Mouse (Mus musculus): ENCODE results near the gene Sept12. TPM values are rescaled to one million over a fixed set of nuclear protein-coding genes. Genes with fewer than 3 reads are reported as not detected.

The Sept12 gene
- polyA plus RNA-seq, 1 experiment from 2014 or later, result not detected

GRCm38 (mm10) chr16:5008076-5008475 is 10.4 kb upstream of the Sept12 start:
- Histone ChIP-seq H3K4me3 (replicated peaks) (no peak overlapping the region), H3K27ac (no peak overlapping the region), H3K9ac (no peak overlapping the region), H3K27me3 (no peaks in the 10 kb centered on the region), H3K36me3 (peaks cover 6% of the 10 kb centered on the region), H3K9me3 (replicated peaks) (no peaks in the 10 kb centered on the region), H3K4me1 (peaks cover 20% of the 10 kb centered on the region), H3K4me2 (0 out of 2 replicates have a peak overlapping the region, but pooled peaks have one; percentile 40)
- no peak for ATAC-seq (replicated peaks; ENCODE audit: low FRiP score)
- 85% methylated on average over 12 of the region's 12 CpGs for WGBS

GRCm38 (mm10) chr16:5007492-5007891 is 9.8 kb upstream of the Sept12 start:
- no peaks in the 10 kb centered on the region for H3K9me3 ChIP-seq (replicated peaks)
- H3K4me1 ChIP-seq, result peaks cover 14% of the 10 kb centered on the region
- H3K4me3 ChIP-seq (replicated peaks), result peak overlapping the region; percentile 10; the same call in 1 of the 2 replicates
- H3K27ac ChIP-seq, result 0 out of 2 replicates have a peak overlapping the region, but pooled peaks have one; percentile 22
- H3K4me2 ChIP-seq, result peak overlapping the region; percentile 40
- H3K36me3 ChIP-seq, result peaks cover 6% of the 10 kb centered on the region
- H3K9ac ChIP-seq, result 0 out of 2 replicates have a peak overlapping the region, but pooled peaks have one; percentile 10
- 0 out of 2 replicates have a peak, but pooled peaks have one; percentile 30 for ATAC-seq (replicated peaks; ENCODE audit: low FRiP score)
- H3K27me3 ChIP-seq, result no peaks in the 10 kb centered on the region
- 44% methylated on average over 6 of the region's 6 CpGs for WGBS

DNA sequence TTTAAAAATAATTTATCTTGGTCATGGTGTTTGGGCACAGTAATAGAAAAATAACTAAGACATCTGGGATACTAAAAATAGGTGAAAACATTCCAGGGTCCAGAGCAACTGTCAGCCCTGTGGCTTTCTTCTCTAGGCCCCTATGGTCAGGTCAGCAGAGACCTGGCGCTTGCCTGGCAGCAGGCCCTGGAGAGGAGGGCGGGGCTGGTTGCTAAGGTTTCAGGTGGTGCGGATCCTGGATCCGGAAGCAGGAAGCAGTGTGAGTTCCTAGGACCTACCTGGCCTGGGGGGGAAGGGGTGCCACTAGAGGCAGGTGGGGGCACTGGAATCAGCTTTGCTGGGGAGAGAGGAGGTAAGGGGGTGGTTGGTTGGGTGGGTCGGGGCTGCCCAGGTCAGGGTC is 9.4 kb upstream of the Sept12 start, which contains the start of gene Smim22:
Smim22 (plus strand) TSS at position 222 of the 400 bp plus-strand sequence.
- Histone ChIP-seq H3K36me3 (peaks cover 6% of the 10 kb centered on the region), H3K4me1 (peaks cover 10% of the 10 kb centered on the region), H3K4me2 (peak within 1 kb of the TSS; percentile 40), H3K9me3 (replicated peaks) (no peaks in the 10 kb centered on the region), H3K27me3 (no peaks in the 10 kb centered on the region), H3K4me3 (replicated peaks) (peak within 1 kb of the TSS; percentile 10; the same call in 1 of the 2 replicates), H3K27ac (0 out of 2 replicates have a peak within 1 kb of the TSS, but pooled peaks have one; percentile 22), H3K9ac (0 out of 2 replicates have a peak within 1 kb of the TSS, but pooled peaks have one; percentile 10)
- WGBS, result 39% methylated on average over 5 of the region's 5 CpGs
- peak; percentile 58; the same call in 1 of the 2 replicates for ATAC-seq (replicated peaks; ENCODE audit: low FRiP score)

DNA sequence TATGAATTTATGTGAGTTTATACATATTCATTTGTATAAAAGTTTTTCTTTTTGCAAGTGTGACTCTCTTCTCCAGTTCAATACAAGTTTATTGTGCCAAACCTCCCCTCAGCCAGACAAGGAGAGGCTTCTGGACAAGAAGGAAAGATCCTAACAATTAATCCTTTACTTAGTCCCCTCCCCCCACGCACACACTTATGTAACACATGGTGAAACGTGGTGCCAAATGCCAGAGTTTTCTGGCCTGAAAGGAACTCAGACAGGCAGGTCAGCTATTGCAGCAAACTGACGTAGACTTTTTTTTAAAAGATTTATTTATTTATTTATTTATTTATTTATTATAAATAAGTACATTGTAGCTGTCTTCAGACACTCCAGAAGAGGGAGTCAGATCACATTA is 3.0 kb upstream of the Sept12 start:
- H3K4me2 ChIP-seq, result no peak overlapping the region
- no peak overlapping the region for H3K27ac ChIP-seq
- WGBS, result 65% methylated on average over 3 of the region's 3 CpGs
- H3K27me3 ChIP-seq, result no peaks in the 10 kb centered on the region
- ATAC-seq (replicated peaks; ENCODE audit: low FRiP score), result no peak
- H3K9me3 ChIP-seq (replicated peaks), result no peaks in the 10 kb centered on the region
- H3K9ac ChIP-seq, result no peak overlapping the region
- H3K4me3 ChIP-seq (replicated peaks), result no peak overlapping the region
- H3K36me3 ChIP-seq, result no peaks in the 10 kb centered on the region
- 0 out of 2 replicates have a peak, but pooled peaks cover 6% of the 10 kb centered on the region for H3K4me1 ChIP-seq

DNA sequence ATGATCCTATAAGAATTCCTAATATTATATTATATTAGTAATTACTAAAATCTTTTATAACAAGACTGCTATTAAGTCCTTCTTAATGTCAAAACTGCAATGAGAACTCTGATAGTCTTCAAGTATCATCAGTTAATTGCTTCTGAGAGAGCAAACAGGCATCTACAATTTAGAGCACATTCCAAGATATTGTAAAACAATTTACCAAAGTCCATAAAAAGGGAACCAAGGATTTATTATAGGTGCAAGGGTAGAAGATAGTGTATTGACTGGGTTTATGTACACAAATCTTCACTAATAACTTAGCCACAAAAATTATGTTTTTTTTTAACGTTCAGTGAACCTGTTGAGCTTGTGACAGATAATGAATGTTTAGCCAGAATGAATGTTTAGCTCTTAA is 1.3 kb upstream of the Sept12 start:
- WGBS, result 49% methylated on average over 1 of the region's 1 CpGs
- H3K9ac ChIP-seq, result no peak overlapping the region
- H3K4me1 ChIP-seq, result 0 out of 2 replicates have a peak, but pooled peaks cover 6% of the 10 kb centered on the region
- no peak overlapping the region for H3K4me2 ChIP-seq
- no peaks in the 10 kb centered on the region for H3K36me3 ChIP-seq
- ATAC-seq (replicated peaks; ENCODE audit: low FRiP score), result no peak
- H3K9me3 ChIP-seq (replicated peaks), result no peaks in the 10 kb centered on the region
- H3K27ac ChIP-seq, result no peak overlapping the region
- no peaks in the 10 kb centered on the region for H3K27me3 ChIP-seq
- no peak overlapping the region for H3K4me3 ChIP-seq (replicated peaks)

GRCm38 (mm10) chr16:4993276-4993675 is 4.4 kb downstream of the Sept12 start:
- Histone ChIP-seq H3K9ac (no peak overlapping the region), H3K4me2 (no peak overlapping the region), H3K4me3 (replicated peaks) (no peak overlapping the region), H3K27me3 (no peaks in the 10 kb centered on the region), H3K27ac (no peak overlapping the region), H3K9me3 (replicated peaks) (no peaks in the 10 kb centered on the region), H3K36me3 (no peaks in the 10 kb centered on the region), H3K4me1 (0 out of 2 replicates have a peak, but pooled peaks cover 6% of the 10 kb centered on the region)
- 78% methylated on average over 4 of the region's 4 CpGs for WGBS
- ATAC-seq (replicated peaks; ENCODE audit: low FRiP score), result no peak

DNA sequence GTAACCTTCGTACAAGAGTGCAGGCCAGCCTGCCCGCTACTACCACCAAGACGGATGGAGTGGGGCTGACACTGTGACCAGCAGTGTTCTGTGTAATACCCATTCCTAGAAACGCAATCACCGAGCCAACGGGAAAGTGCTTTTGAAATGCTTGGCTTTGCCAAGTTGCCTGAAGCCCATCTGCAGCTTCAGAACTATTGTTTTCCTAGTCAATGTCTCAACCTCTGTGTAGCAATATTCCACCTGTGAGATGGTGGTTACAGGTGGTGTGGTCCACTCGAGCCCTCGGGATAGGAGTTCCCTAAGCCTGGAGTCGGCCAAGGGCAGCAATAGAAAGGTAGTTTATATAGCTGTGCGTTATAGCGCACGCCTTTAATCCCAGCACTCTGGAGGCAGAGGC is 12.9 kb downstream of the Sept12 start:
- no peak for ATAC-seq (replicated peaks; ENCODE audit: low FRiP score)
- H3K27me3 ChIP-seq, result no peaks in the 10 kb centered on the region
- no peak overlapping the region for H3K4me3 ChIP-seq (replicated peaks)
- WGBS, result 93% methylated on average over 12 of the region's 12 CpGs
- no peaks in the 10 kb centered on the region for H3K4me1 ChIP-seq
- H3K9ac ChIP-seq, result no peak overlapping the region
- H3K36me3 ChIP-seq, result no peaks in the 10 kb centered on the region
- H3K4me2 ChIP-seq, result no peak overlapping the region
- H3K9me3 ChIP-seq (replicated peaks), result no peaks in the 10 kb centered on the region
- no peak overlapping the region for H3K27ac ChIP-seq

DNA sequence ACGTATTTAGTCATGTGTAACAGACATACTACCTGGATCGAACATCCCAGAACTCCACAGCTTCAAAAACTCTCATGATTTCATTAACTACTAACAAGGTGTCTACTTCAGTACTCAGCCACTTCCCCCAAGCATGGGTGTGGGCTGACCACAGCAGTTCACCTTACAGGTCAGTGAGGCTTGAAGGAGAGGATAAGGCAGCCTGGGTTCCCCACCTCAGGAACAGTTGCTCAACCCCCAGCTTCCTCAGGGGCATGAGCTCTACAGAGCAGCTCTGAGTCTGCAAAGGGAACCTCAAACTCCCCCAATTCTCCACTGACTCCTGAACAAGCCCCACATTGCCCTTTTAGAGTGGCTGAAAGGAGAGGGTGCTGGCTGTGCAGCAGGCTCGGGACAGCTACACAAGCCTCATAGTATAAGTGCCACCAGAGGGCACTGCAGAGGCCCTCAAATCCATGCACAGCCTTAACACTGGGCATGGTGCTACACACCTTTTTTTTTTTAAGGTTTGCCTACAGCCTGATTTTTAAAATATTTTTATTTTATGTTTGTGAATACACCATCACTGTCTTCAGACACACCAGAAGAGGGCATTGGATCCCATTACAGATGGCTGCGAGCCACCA is 17.8 kb downstream of the Sept12 start:
- Histone ChIP-seq H3K27ac (no peak overlapping the region), H3K4me1 (no peaks in the 10 kb centered on the region), H3K9ac (no peak overlapping the region), H3K9me3 (replicated peaks) (no peaks in the 10 kb centered on the region), H3K27me3 (no peaks in the 10 kb centered on the region), H3K4me3 (replicated peaks) (no peak overlapping the region), H3K4me2 (no peak overlapping the region), H3K36me3 (no peaks in the 10 kb centered on the region)
- WGBS, result 75% methylated on average over 4 of the region's 4 CpGs
- ATAC-seq (replicated peaks; ENCODE audit: low FRiP score), result peak; percentile 75

- H3K4me3 ChIP-seq (replicated peaks), result no peak overlapping the region
- H3K9ac ChIP-seq, result no peak overlapping the region
- H3K4me1 ChIP-seq, result no peaks in the 10 kb centered on the region
- no peak overlapping the region for H3K4me2 ChIP-seq
- H3K36me3 ChIP-seq, result no peaks in the 10 kb centered on the region
- 60% methylated on average over 5 of the region's 5 CpGs for WGBS
- H3K27me3 ChIP-seq, result no peaks in the 10 kb centered on the region
- no peaks in the 10 kb centered on the region for H3K9me3 ChIP-seq (replicated peaks)
- H3K27ac ChIP-seq, result no peak overlapping the region
- no peak for ATAC-seq (replicated peaks; ENCODE audit: low FRiP score)
Measured at GRCm38 (mm10) chr16:4978275-4979051, 19.2 kb downstream of the Sept12 start.

- Histone ChIP-seq H3K4me1 (no peaks in the 10 kb centered on the region), H3K36me3 (no peaks in the 10 kb centered on the region), H3K27ac (no peak overlapping the region), H3K4me3 (replicated peaks) (no peak overlapping the region), H3K4me2 (no peak overlapping the region), H3K9me3 (replicated peaks) (no peaks in the 10 kb centered on the region), H3K9ac (no peak overlapping the region), H3K27me3 (no peaks in the 10 kb centered on the region)
- ATAC-seq (replicated peaks; ENCODE audit: low FRiP score), result no peak
- 68% methylated on average over 2 of the region's 2 CpGs for WGBS
Measured at GRCm38 (mm10) chr16:4976180-4976579, 21.5 kb downstream of the Sept12 start.

DNA sequence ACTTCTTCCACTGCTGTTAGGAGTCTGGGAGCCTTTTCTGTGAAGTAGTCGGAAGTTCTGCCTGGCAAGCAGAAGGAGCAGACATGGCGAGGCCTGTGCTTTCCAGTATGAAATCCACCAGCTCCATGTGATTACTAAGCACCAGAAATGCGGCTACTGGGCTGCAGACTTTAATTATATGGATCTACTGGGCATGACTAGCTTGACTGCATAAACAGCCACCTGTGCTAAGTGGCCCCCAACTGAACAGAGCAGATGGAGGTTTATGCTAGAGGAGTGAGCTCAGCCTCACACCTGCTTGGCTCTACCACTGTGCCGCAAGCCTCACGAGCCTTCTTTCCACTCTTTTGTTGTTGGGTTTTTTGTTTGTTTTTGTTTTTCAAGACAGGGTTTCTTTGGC is 23.1 kb downstream of the Sept12 start:
- WGBS, result 91% methylated on average over 5 of the region's 5 CpGs
- no peaks in the 10 kb centered on the region for H3K36me3 ChIP-seq

DNA sequence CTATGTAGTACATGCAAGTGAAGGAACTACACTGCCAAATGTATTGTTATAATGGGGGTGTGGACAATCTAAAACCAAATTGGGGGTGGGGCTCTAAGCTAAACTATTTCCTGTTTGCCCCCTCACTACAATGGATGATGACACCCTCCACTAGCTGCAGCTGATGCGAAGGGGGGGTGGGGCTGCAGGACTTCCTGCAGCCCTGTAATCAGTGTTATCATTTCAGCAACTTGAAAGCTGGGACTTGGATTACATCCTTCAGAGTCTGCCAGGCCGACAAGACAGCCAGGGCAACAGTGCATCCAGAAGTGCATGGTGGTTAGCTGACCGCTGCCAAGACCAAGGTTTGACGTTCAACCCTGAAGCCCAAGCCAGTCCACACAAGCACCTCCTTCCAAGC is 26.0 kb downstream of the Sept12 start:
- Histone ChIP-seq H3K36me3 (no peaks in the 10 kb centered on the region), H3K4me3 (replicated peaks) (no peak overlapping the region), H3K27ac (no peak overlapping the region), H3K27me3 (no peaks in the 10 kb centered on the region), H3K4me2 (no peak overlapping the region), H3K9me3 (replicated peaks) (no peaks in the 10 kb centered on the region), H3K4me1 (no peaks in the 10 kb centered on the region), H3K9ac (no peak overlapping the region)
- no peak for ATAC-seq (replicated peaks; ENCODE audit: low FRiP score)
- 75% methylated on average over 4 of the region's 4 CpGs for WGBS

More for the DNA sequence above, 23.1 kb downstream of the Sept12 start:
- Histone ChIP-seq H3K4me1 (no peaks in the 10 kb centered on the region), H3K4me3 (replicated peaks) (no peak overlapping the region), H3K27me3 (no peaks in the 10 kb centered on the region), H3K9me3 (replicated peaks) (no peaks in the 10 kb centered on the region), H3K9ac (no peak overlapping the region), H3K27ac (no peak overlapping the region), H3K4me2 (no peak overlapping the region)
- ATAC-seq (replicated peaks; ENCODE audit: low FRiP score), result no peak
